Mouse (Mus musculus): ENCODE data around the gene Sh2d4b. TPM values are rescaled to one million over a fixed set of nuclear protein-coding genes. Genes with fewer than 3 reads are reported as not detected.

The Sh2d4b gene
- polyA plus RNA-seq, 1 experiment from 2014 or later, result 1.9 TPM

GRCm38 (mm10) chr14:40902307-40903055 lies 9.4 kb upstream of the Sh2d4b start:
- no peak overlapping the region for H3K4me3 ChIP-seq (ENCODE audit: low read depth, low read length)
- no peaks in the 10 kb centered on the region for H3K27me3 ChIP-seq (replicated peaks; ENCODE audit: control insufficient read depth, insufficient read depth, low read length)
- H3K27ac ChIP-seq (replicated peaks; ENCODE audit: low read depth, low read length), result no peak overlapping the region

GRCm38 (mm10) chr14:40900267-40900666 lies 7.2 kb upstream of the Sh2d4b start:
- Histone ChIP-seq H3K4me3 (ENCODE audit: low read depth, low read length) (no peak overlapping the region), H3K36me3 (ENCODE audit: control insufficient read depth, insufficient read depth, low read length) (0 out of 2 replicates have a peak, but pooled peaks cover 4% of the 10 kb centered on the region), H3K9ac (ENCODE audit: low read depth, low read length) (no peak overlapping the region), H3K27ac (replicated peaks; ENCODE audit: low read depth, low read length) (no peak overlapping the region), H3K27me3 (replicated peaks; ENCODE audit: control insufficient read depth, insufficient read depth, low read length) (no peaks in the 10 kb centered on the region), H3K4me2 (ENCODE audit: low read depth, low read length) (no peak overlapping the region), H3K9me3 (ENCODE audit: control insufficient read depth, low read length) (no peaks in the 10 kb centered on the region), H3K4me1 (ENCODE audit: control insufficient read depth, insufficient read depth, low read length) (no peaks in the 10 kb centered on the region)
- 50% methylated on average over 2 of the region's 2 CpGs for WGBS
- DNase-seq (ENCODE audit: low spot score) (no peak), ATAC-seq (ENCODE audit: low read depth) (0 out of 2 replicates have a peak, but pooled peaks have one; percentile 9)

More at GRCm38 (mm10) chr14:40902307-40903055, 9.4 kb upstream of the Sh2d4b start:
- Histone ChIP-seq H3K4me2 (ENCODE audit: low read depth, low read length) (no peak overlapping the region), H3K4me1 (ENCODE audit: control insufficient read depth, insufficient read depth, low read length) (no peaks in the 10 kb centered on the region), H3K36me3 (ENCODE audit: control insufficient read depth, insufficient read depth, low read length) (peaks cover 20% of the 10 kb centered on the region), H3K9ac (ENCODE audit: low read depth, low read length) (no peak overlapping the region), H3K9me3 (ENCODE audit: control insufficient read depth, low read length) (no peaks in the 10 kb centered on the region)
- no peak for ATAC-seq (ENCODE audit: low read depth)
- DNase-seq (ENCODE audit: low spot score), result no peak
- 77% methylated on average over 12 of the region's 12 CpGs for WGBS

- DNase-seq (ENCODE audit: low spot score), result no peak
- WGBS, result 78% methylated on average over 3 of the region's 3 CpGs
- no peak for ATAC-seq (ENCODE audit: low read depth)
Observed at GRCm38 (mm10) chr14:40897916-40898315, 4.8 kb upstream of the Sh2d4b start.

GRCm38 (mm10) chr14:40895681-40896080 lies 2.6 kb upstream of the Sh2d4b start:
- Histone ChIP-seq H3K4me1 (ENCODE audit: control insufficient read depth, insufficient read depth, low read length) (peaks cover 3% of the 10 kb centered on the region; the same call in 1 of the 2 replicates), H3K4me2 (ENCODE audit: low read depth, low read length) (no peak overlapping the region), H3K9me3 (ENCODE audit: control insufficient read depth, low read length) (no peaks in the 10 kb centered on the region), H3K36me3 (ENCODE audit: control insufficient read depth, insufficient read depth, low read length) (no peaks in the 10 kb centered on the region), H3K27ac (replicated peaks; ENCODE audit: low read depth, low read length) (no peak overlapping the region), H3K4me3 (ENCODE audit: low read depth, low read length) (no peak overlapping the region), H3K27me3 (replicated peaks; ENCODE audit: control insufficient read depth, insufficient read depth, low read length) (no peaks in the 10 kb centered on the region), H3K9ac (ENCODE audit: low read depth, low read length) (no peak overlapping the region)
- ATAC-seq (ENCODE audit: low read depth), result no peak
- no peak for DNase-seq (ENCODE audit: low spot score)
- WGBS, result 71% methylated on average over 8 of the region's 8 CpGs

More at GRCm38 (mm10) chr14:40897916-40898315, 4.8 kb upstream of the Sh2d4b start:
- Histone ChIP-seq H3K9me3 (ENCODE audit: control insufficient read depth, low read length) (no peaks in the 10 kb centered on the region), H3K4me3 (ENCODE audit: low read depth, low read length) (no peak overlapping the region), H3K4me1 (ENCODE audit: control insufficient read depth, insufficient read depth, low read length) (peaks cover 3% of the 10 kb centered on the region; the same call in 1 of the 2 replicates), H3K36me3 (ENCODE audit: control insufficient read depth, insufficient read depth, low read length) (0 out of 2 replicates have a peak, but pooled peaks cover 4% of the 10 kb centered on the region), H3K27ac (replicated peaks; ENCODE audit: low read depth, low read length) (no peak overlapping the region), H3K4me2 (ENCODE audit: low read depth, low read length) (no peak overlapping the region), H3K27me3 (replicated peaks; ENCODE audit: control insufficient read depth, insufficient read depth, low read length) (no peaks in the 10 kb centered on the region), H3K9ac (ENCODE audit: low read depth, low read length) (no peak overlapping the region)

- H3K4me3 ChIP-seq (ENCODE audit: low read depth, low read length), result peak overlapping the region; percentile 27
- no peaks in the 10 kb centered on the region for H3K36me3 ChIP-seq (ENCODE audit: control insufficient read depth, insufficient read depth, low read length)
- no peaks in the 10 kb centered on the region for H3K9me3 ChIP-seq (ENCODE audit: control insufficient read depth, low read length)
- DNase-seq (ENCODE audit: low spot score), result peak; percentile 89
- H3K4me2 ChIP-seq (ENCODE audit: low read depth, low read length), result peak overlapping the region; percentile 61
- H3K9ac ChIP-seq (ENCODE audit: low read depth, low read length), result peak overlapping the region; percentile 49
- peak; percentile 85 for ATAC-seq (ENCODE audit: low read depth)
- peaks cover 3% of the 10 kb centered on the region; the same call in 1 of the 2 replicates for H3K4me1 ChIP-seq (ENCODE audit: control insufficient read depth, insufficient read depth, low read length)
- H3K27ac ChIP-seq (replicated peaks; ENCODE audit: low read depth, low read length), result no peak overlapping the region
- H3K27me3 ChIP-seq (replicated peaks; ENCODE audit: control insufficient read depth, insufficient read depth, low read length), result no peaks in the 10 kb centered on the region
- 7% methylated on average over 22 of the region's 23 CpGs for WGBS
Observed at GRCm38 (mm10) chr14:40894576-40895247, 1.6 kb upstream of the Sh2d4b start.

GRCm38 (mm10) chr14:40893884-40894283 lies 818 bp upstream of the Sh2d4b start:
- H3K27me3 ChIP-seq (replicated peaks; ENCODE audit: control insufficient read depth, insufficient read depth, low read length), result no peaks in the 10 kb centered on the region
- no peak overlapping the region for H3K4me3 ChIP-seq (ENCODE audit: low read depth, low read length)
- H3K4me1 ChIP-seq (ENCODE audit: control insufficient read depth, insufficient read depth, low read length), result peaks cover 3% of the 10 kb centered on the region; the same call in 1 of the 2 replicates
- no peaks in the 10 kb centered on the region for H3K36me3 ChIP-seq (ENCODE audit: control insufficient read depth, insufficient read depth, low read length)
- DNase-seq (ENCODE audit: low spot score) (peak; percentile 35), ATAC-seq (ENCODE audit: low read depth) (peak; percentile 19; the same call in 1 of the 2 replicates)
- 20% methylated on average over 8 of the region's 8 CpGs for WGBS
- H3K9me3 ChIP-seq (ENCODE audit: control insufficient read depth, low read length), result no peaks in the 10 kb centered on the region
- H3K27ac ChIP-seq (replicated peaks; ENCODE audit: low read depth, low read length), result no peak overlapping the region
- no peak overlapping the region for H3K9ac ChIP-seq (ENCODE audit: low read depth, low read length)
- peak overlapping the region; percentile 61 for H3K4me2 ChIP-seq (ENCODE audit: low read depth, low read length)

- DNase-seq (ENCODE audit: low spot score), result no peak
- 73% methylated on average over 7 of the region's 7 CpGs for WGBS
- ATAC-seq (ENCODE audit: low read depth), result no peak
- no peak overlapping the region for H3K9ac ChIP-seq (ENCODE audit: low read depth, low read length)
- H3K27ac ChIP-seq (replicated peaks; ENCODE audit: low read depth, low read length), result no peak overlapping the region
- H3K4me1 ChIP-seq (ENCODE audit: control insufficient read depth, insufficient read depth, low read length), result peaks cover 3% of the 10 kb centered on the region; the same call in 1 of the 2 replicates
- no peaks in the 10 kb centered on the region for H3K9me3 ChIP-seq (ENCODE audit: control insufficient read depth, low read length)
- H3K27me3 ChIP-seq (replicated peaks; ENCODE audit: control insufficient read depth, insufficient read depth, low read length), result no peaks in the 10 kb centered on the region
- no peak overlapping the region for H3K4me3 ChIP-seq (ENCODE audit: low read depth, low read length)
- H3K4me2 ChIP-seq (ENCODE audit: low read depth, low read length), result no peak overlapping the region
- no peaks in the 10 kb centered on the region for H3K36me3 ChIP-seq (ENCODE audit: control insufficient read depth, insufficient read depth, low read length)
Observed at GRCm38 (mm10) chr14:40892326-40892825, 690 bp downstream of the Sh2d4b start.

GRCm38 (mm10) chr14:40891506-40891905 lies 1.6 kb downstream of the Sh2d4b start:
- no peaks in the 10 kb centered on the region for H3K27me3 ChIP-seq (replicated peaks; ENCODE audit: control insufficient read depth, insufficient read depth, low read length)
- DNase-seq (ENCODE audit: low spot score), result no peak

More at GRCm38 (mm10) chr14:40891506-40891905, 1.6 kb downstream of the Sh2d4b start:
- Histone ChIP-seq H3K4me2 (ENCODE audit: low read depth, low read length) (no peak overlapping the region), H3K36me3 (ENCODE audit: control insufficient read depth, insufficient read depth, low read length) (no peaks in the 10 kb centered on the region), H3K27ac (replicated peaks; ENCODE audit: low read depth, low read length) (no peak overlapping the region), H3K4me1 (ENCODE audit: control insufficient read depth, insufficient read depth, low read length) (peaks cover 3% of the 10 kb centered on the region; the same call in 1 of the 2 replicates), H3K4me3 (ENCODE audit: low read depth, low read length) (no peak overlapping the region), H3K9me3 (ENCODE audit: control insufficient read depth, low read length) (no peaks in the 10 kb centered on the region), H3K9ac (ENCODE audit: low read depth, low read length) (no peak overlapping the region)
- ATAC-seq (ENCODE audit: low read depth), result no peak
- WGBS, result 90% methylated on average over 4 of the region's 4 CpGs

All from embryonic facial prominence, embryonic 14.5 days (tissue).